Comparison of ENCODE assay signal across 39 mouse cellular contexts in genomic region chr11:62695126-62695525, GRCm38 (mm10). TPM values are rescaled to one million over a fixed set of nuclear protein-coding genes. Genes with fewer than 3 reads are reported as not detected.
DNase-seq lines count a peak whose midpoint lies in the region; ATAC-seq and TF ChIP-seq lines count a peak whose summit lies in the region.
"Had no signal": no experiment of that assay in that cellular context is flagged by ENCODE, and none has a peak within 500 bp of the region (broad histone marks: within the 10 kb centered on the region; RNA-seq: fewer than 3 reads in every experiment).

No protein-coding gene starts in this region.

- 93% methylated on average over 8 of the region's 8 CpGs for WGBS in forebrain, postnatal 0 days
- 95% methylated on average over 8 of the region's 8 CpGs for WGBS in forebrain, embryonic 10.5 days
- WGBS in liver, postnatal 0 days (ENCODE audit: insufficient replicate concordance), result 92% methylated on average over 8 of the region's 8 CpGs
- WGBS in liver, embryonic 12.5 days (ENCODE audit: insufficient replicate concordance), result 89% methylated on average over 8 of the region's 8 CpGs

- no peaks in the 10 kb centered on the region for H3K9me3 ChIP-seq in forebrain, postnatal 0 days (ENCODE audit: low read length)
- H3K9me3 ChIP-seq in forebrain, embryonic 10.5 days, result no peaks in the 10 kb centered on the region
- no peaks in the 10 kb centered on the region for H3K9me3 ChIP-seq in liver, postnatal 0 days (ENCODE audit: low read length)
- 0 out of 2 replicates have a peak, but pooled peaks cover 3% of the 10 kb centered on the region for H3K9me3 ChIP-seq in liver, embryonic 12.5 days (replicated peaks)
- no peaks in the 10 kb centered on the region for H3K9me3 ChIP-seq in MEL (replicated peaks; ENCODE audit: insufficient read depth, low read length)
- H3K9me3 ChIP-seq: forebrain, embryonic 15.5 days; G1E; kidney, embryonic 15.5 days; limb, embryonic 13.5 days; liver, embryonic 13.5 days; midbrain, embryonic 15.5 days had no signal

- no peak overlapping the region for H3K27ac ChIP-seq in forebrain, postnatal 0 days (ENCODE audit: low read depth, low read length)
- H3K27ac ChIP-seq in forebrain, embryonic 10.5 days, result no peak overlapping the region
- H3K27ac ChIP-seq in liver, postnatal 0 days (ENCODE audit: low read depth), result no peak overlapping the region
- H3K27ac ChIP-seq in liver, embryonic 12.5 days, result no peak overlapping the region
- H3K27ac ChIP-seq in MEL (ENCODE audit: control insufficient read depth, low read depth, low read length), result no peak overlapping the region
- H3K27ac ChIP-seq: forebrain, embryonic 15.5 days; gastrocnemius, adult 2 months; heart, embryonic 13.5 days; hindbrain, embryonic 14.5 days; kidney, embryonic 15.5 days; limb, embryonic 13.5 days; liver, embryonic 13.5 days; midbrain, embryonic 15.5 days had no signal

- no peaks in the 10 kb centered on the region for H3K36me3 ChIP-seq in forebrain, postnatal 0 days (ENCODE audit: insufficient read depth)
- no peaks in the 10 kb centered on the region for H3K36me3 ChIP-seq in forebrain, embryonic 10.5 days (replicated peaks)
- H3K36me3 ChIP-seq in liver, postnatal 0 days (replicated peaks; ENCODE audit: insufficient read depth, low read length), result no peaks in the 10 kb centered on the region
- no peaks in the 10 kb centered on the region for H3K36me3 ChIP-seq in liver, embryonic 12.5 days
- H3K36me3 ChIP-seq in MEL (ENCODE audit: control insufficient read depth in 1 of 2, insufficient read depth in 2 of 2, low read length in 2 of 2), result no peaks in the 10 kb centered on the region
- H3K36me3 ChIP-seq: forebrain, embryonic 15.5 days; G1E; heart, embryonic 13.5 days; kidney, embryonic 15.5 days; limb, embryonic 13.5 days; liver, embryonic 13.5 days; midbrain, embryonic 15.5 days had no signal

- ATAC-seq in forebrain, postnatal 0 days, result no peak
- ATAC-seq in liver, postnatal 0 days, result no peak
- ATAC-seq in liver, embryonic 12.5 days, result no peak
- ATAC-seq: forebrain, embryonic 15.5 days; inflammation-experienced regulatory T-cells, adult 6 months; midbrain, embryonic 15.5 days had no signal

- DNase-seq in forebrain, postnatal 0 days, result no peak
- DNase-seq in forebrain, embryonic 10.5 days (ENCODE audit: extremely low spot score, low spot score), result no peak
- DNase-seq in liver, postnatal 0 days, result no peak
- no peak for DNase-seq in MEL (ENCODE audit: low read depth, low spot score)
- DNase-seq in brain, embryonic 14.5 days (ENCODE audit: low read depth), result no peak
- DNase-seq in kidney, postnatal 10 days, result no peak
- no peak for DNase-seq in yolk sac, embryonic 10.5 days (ENCODE audit: low spot score)
- DNase-seq: adrenal gland, adult 8-10 months; cerebellum, adult 8-10 months; cerebellum, postnatal 25 days; gastrocnemius, adult 2 months; gastrocnemius, postnatal 36 days; heart, postnatal 10 days; kidney, adult 11 months; kidney, postnatal 36 days; layer of hippocampus, adult 9-11 months; liver, embryonic 13.5 days; lung, embryonic 14.5 days; lung, postnatal 14 days; spleen, adult 18-20 months; thymus, adult 2 months; thymus, postnatal 36 days had no signal

- TF ChIP-seq CTCF in forebrain, postnatal 0 days (IDR thresholded peaks at IDR 0.05; ENCODE audit: low read depth), result 0 out of 2 replicates have a peak, but pooled peaks have one; percentile 6
- 0 out of 2 replicates have a peak, but pooled peaks have one; percentile 2 for TF ChIP-seq CTCF in liver, postnatal 0 days (IDR thresholded peaks at IDR 0.05; ENCODE audit: low read depth)
- TF ChIP-seq CTCF in MEL (IDR thresholded peaks at IDR 0.05 in 2 of 3, conservative IDR thresholded peaks at IDR 0.05 in 1 of 3; ENCODE audit: control insufficient read depth in 1 of 3, insufficient read depth in 1 of 3, low read depth in 2 of 3, low read length in 3 of 3, poor library complexity in 1 of 3, severe bottlenecking in 1 of 3), result peak; percentile 22 to 48 (median 24); a peak in 5 of 6 replicates
- 0 out of 2 replicates have a peak, but pooled peaks have one; percentile 2 for TF ChIP-seq CTCF in brain, embryonic 14.5 days (IDR thresholded peaks at IDR 0.05; ENCODE audit: borderline replicate concordance, extremely low read depth, insufficient read depth, insufficient read length)

- no peaks in the 10 kb centered on the region for H3K27me3 ChIP-seq in forebrain, postnatal 0 days (ENCODE audit: insufficient read depth, low read length)
- H3K27me3 ChIP-seq in forebrain, embryonic 10.5 days (ENCODE audit: poor library complexity, severe bottlenecking), result no peaks in the 10 kb centered on the region
- no peaks in the 10 kb centered on the region for H3K27me3 ChIP-seq in liver, postnatal 0 days (ENCODE audit: insufficient read depth, low read length)
- H3K27me3 ChIP-seq in liver, embryonic 12.5 days (replicated peaks), result no peaks in the 10 kb centered on the region
- H3K27me3 ChIP-seq in MEL (ENCODE audit: control insufficient read depth in 1 of 2, insufficient read depth in 2 of 2, low read length in 2 of 2), result peaks cover 3 to 7% of the 10 kb centered on the region in 2 experiments
- H3K27me3 ChIP-seq: forebrain, embryonic 15.5 days; heart, embryonic 13.5 days; kidney, embryonic 15.5 days; limb, embryonic 13.5 days; liver, embryonic 13.5 days; midbrain, embryonic 15.5 days had no signal

- no peaks in the 10 kb centered on the region for H3K4me1 ChIP-seq in forebrain, postnatal 0 days (ENCODE audit: insufficient read depth)
- no peaks in the 10 kb centered on the region for H3K4me1 ChIP-seq in forebrain, embryonic 10.5 days
- H3K4me1 ChIP-seq in liver, postnatal 0 days (ENCODE audit: insufficient read depth), result no peaks in the 10 kb centered on the region
- H3K4me1 ChIP-seq in liver, embryonic 12.5 days, result no peaks in the 10 kb centered on the region
- H3K4me1 ChIP-seq in MEL (ENCODE audit: control insufficient read depth in 1 of 2, insufficient read depth in 2 of 2, low read length in 2 of 2), result no peaks in the 10 kb centered on the region
- H3K4me1 ChIP-seq: forebrain, embryonic 15.5 days; heart, embryonic 13.5 days; kidney, embryonic 15.5 days; limb, embryonic 13.5 days; liver, embryonic 13.5 days; midbrain, embryonic 15.5 days had no signal

- no peak for TF ChIP-seq RAD21 in MEL (IDR thresholded peaks at IDR 0.05; ENCODE audit: low read depth, low read length)

- no peak for TF ChIP-seq EP300 in liver, postnatal 0 days (IDR thresholded peaks at IDR 0.05; ENCODE audit: low read depth)
- TF ChIP-seq EP300 in MEL (IDR thresholded peaks at IDR 0.05; ENCODE audit: low read depth in 1 of 2, low read length in 2 of 2), result no peak

- no peaks in the 10 kb centered on the region for H3K79me2 ChIP-seq in MEL (ENCODE audit: control insufficient read depth, insufficient read depth, low read length, poor library complexity)

- no peak overlapping the region for H3K9ac ChIP-seq in forebrain, postnatal 0 days
- H3K9ac ChIP-seq in liver, postnatal 0 days (replicated peaks), result no peak overlapping the region
- no peak overlapping the region for H3K9ac ChIP-seq in liver, embryonic 12.5 days
- H3K9ac ChIP-seq in MEL (ENCODE audit: control insufficient read depth, low read depth, low read length, poor library complexity, severe bottlenecking), result no peak overlapping the region
- H3K9ac ChIP-seq: forebrain, embryonic 15.5 days; heart, embryonic 13.5 days; hindbrain, embryonic 14.5 days; kidney, embryonic 15.5 days; limb, embryonic 13.5 days; liver, embryonic 13.5 days; lung, embryonic 14.5 days; midbrain, embryonic 15.5 days had no signal

- H3K4me3 ChIP-seq in forebrain, postnatal 0 days (ENCODE audit: low read depth, low read length), result no peak overlapping the region
- no peak overlapping the region for H3K4me3 ChIP-seq in forebrain, embryonic 10.5 days
- no peak overlapping the region for H3K4me3 ChIP-seq in liver, postnatal 0 days (ENCODE audit: low read depth, low read length)
- no peak overlapping the region for H3K4me3 ChIP-seq in liver, embryonic 12.5 days
- H3K4me3 ChIP-seq in MEL (ENCODE audit: control insufficient read depth in 1 of 2, insufficient read depth in 1 of 2, low read depth in 2 of 2, low read length in 2 of 2), result no peak overlapping the region
- H3K4me3 ChIP-seq: forebrain, embryonic 15.5 days; gastrocnemius, adult 2 months; heart, embryonic 13.5 days; kidney, embryonic 15.5 days; limb, embryonic 13.5 days; liver, embryonic 13.5 days; midbrain, embryonic 15.5 days had no signal

- H3K4me2 ChIP-seq in forebrain, postnatal 0 days (ENCODE audit: low read depth), result no peak overlapping the region
- H3K4me2 ChIP-seq in liver, postnatal 0 days (ENCODE audit: low read depth, low read length), result no peak overlapping the region
- no peak overlapping the region for H3K4me2 ChIP-seq in liver, embryonic 12.5 days
- H3K4me2 ChIP-seq: forebrain, embryonic 15.5 days; heart, embryonic 13.5 days; hindbrain, embryonic 14.5 days; kidney, embryonic 15.5 days; limb, embryonic 13.5 days; liver, embryonic 13.5 days; lung, embryonic 14.5 days; midbrain, embryonic 15.5 days had no signal

- no peak for TF ChIP-seq POLR2A in MEL (IDR thresholded peaks at IDR 0.05; ENCODE audit: control insufficient read depth in 1 of 2, insufficient read depth in 1 of 2, low read depth in 1 of 2, low read length in 2 of 2, poor library complexity in 1 of 2)
- TF ChIP-seq POLR2A in brain, embryonic 14.5 days (IDR thresholded peaks at IDR 0.05; ENCODE audit: borderline replicate concordance, extremely low read depth, insufficient read depth, insufficient read length, poor library complexity, severe bottlenecking), result no peak

RNA-seq across cellular contexts. Expression of gene Zfp287, which starts 36.6 kb away (rescaled TPM):
- total RNA-seq in forebrain, postnatal 0 days (2014; rRNA removed), result 26.5 and 32.8 TPM in 2 replicates
- 9.9 and 14.4 TPM in 2 replicates for polyA plus RNA-seq in forebrain, postnatal 0 days (2015; fragmentation: Nextera tagmentation; extraction: Ambion mirVana)
- polyA plus RNA-seq in forebrain, embryonic 10.5 days (2016; fragmentation: Nextera tagmentation; extraction: Ambion mirVana), result 14.7 TPM in 2 replicates
- 0.27 and 0.35 TPM in 2 replicates for polyA plus RNA-seq in liver, postnatal 0 days (2015; fragmentation: Nextera tagmentation; extraction: Ambion mirVana)
- 1.2 and 1.6 TPM in 2 replicates for polyA plus RNA-seq in liver, embryonic 12.5 days (2016; fragmentation: Nextera tagmentation; extraction: Ambion mirVana)
- not detected in 2 replicates for total RNA-seq in MEL (2012; rRNA removed)
- polyA plus RNA-seq in MEL (2012; ENCODE audit: insufficient read depth in 1 of 2, insufficient read length in 2 of 2, low read depth in 1 of 2, low replicate concordance in 2 of 2, missing spikeins in 1 of 2), result not detected
- 14.4 and 16.2 TPM in 2 replicates for polyA plus RNA-seq in brain, embryonic 14.5 days (2012; rRNA removed)
- polyA plus RNA-seq: G1E had no signal

RNA-seq across cellular contexts. Expression of gene Mmgt2, which starts 46.7 kb away (rescaled TPM):
- total RNA-seq in forebrain, postnatal 0 days (2014; rRNA removed), result 22.6 and 37.0 TPM in 2 replicates
- polyA plus RNA-seq in forebrain, postnatal 0 days (2015; fragmentation: Nextera tagmentation; extraction: Ambion mirVana), result 22.4 and 23.3 TPM in 2 replicates
- polyA plus RNA-seq in forebrain, embryonic 10.5 days (2016; fragmentation: Nextera tagmentation; extraction: Ambion mirVana), result 38.6 and 39.0 TPM in 2 replicates
- polyA plus RNA-seq in liver, postnatal 0 days (2015; fragmentation: Nextera tagmentation; extraction: Ambion mirVana), result 7.8 and 9.6 TPM in 2 replicates
- 15.0 and 17.0 TPM in 2 replicates for polyA plus RNA-seq in liver, embryonic 12.5 days (2016; fragmentation: Nextera tagmentation; extraction: Ambion mirVana)
- total RNA-seq in MEL (2012; rRNA removed), result 21.8 and 24.1 TPM in 2 replicates
- polyA plus RNA-seq in MEL (2012; ENCODE audit: insufficient read depth in 1 of 2, insufficient read length in 2 of 2, low read depth in 1 of 2, low replicate concordance in 2 of 2, missing spikeins in 1 of 2), result 10 to 100 TPM in 1 of 2 experiments, not detected in 1; 51.9 TPM
- 29.0 and 35.4 TPM in 2 replicates for polyA plus RNA-seq in brain, embryonic 14.5 days (2012; rRNA removed)

RNA-seq across cellular contexts. Expression of gene Lrrc75a, which starts 46.8 kb away (rescaled TPM):
- 13.2 and 18.1 TPM in 2 replicates for total RNA-seq in forebrain, postnatal 0 days (2014; rRNA removed)
- polyA plus RNA-seq in forebrain, postnatal 0 days (2015; fragmentation: Nextera tagmentation; extraction: Ambion mirVana), result 6.5 and 7.1 TPM in 2 replicates
- 9.1 and 10.0 TPM in 2 replicates for polyA plus RNA-seq in forebrain, embryonic 10.5 days (2016; fragmentation: Nextera tagmentation; extraction: Ambion mirVana)
- 1.1 and 1.3 TPM in 2 replicates for polyA plus RNA-seq in liver, postnatal 0 days (2015; fragmentation: Nextera tagmentation; extraction: Ambion mirVana)
- polyA plus RNA-seq in liver, embryonic 12.5 days (2016; fragmentation: Nextera tagmentation; extraction: Ambion mirVana), result 3.4 and 3.7 TPM in 2 replicates
- total RNA-seq in MEL (2012; rRNA removed), result 6.0 and 7.0 TPM in 2 replicates
- polyA plus RNA-seq in MEL (2012; ENCODE audit: insufficient read depth in 1 of 2, insufficient read length in 2 of 2, low read depth in 1 of 2, low replicate concordance in 2 of 2, missing spikeins in 1 of 2), result 1 to 10 TPM in 1 of 2 experiments, not detected in 1; 8.9 TPM
- polyA plus RNA-seq in brain, embryonic 14.5 days (2012; rRNA removed), result 19.9 and 23.4 TPM in 2 replicates

RNA-seq across cellular contexts. Expression of gene Gm10428, which starts 57.8 kb away (rescaled TPM):
- not detected in 2 replicates for total RNA-seq in forebrain, postnatal 0 days (2014; rRNA removed)
- not detected in 2 replicates for polyA plus RNA-seq in forebrain, postnatal 0 days (2015; fragmentation: Nextera tagmentation; extraction: Ambion mirVana)
- not detected in 2 replicates for polyA plus RNA-seq in forebrain, embryonic 10.5 days (2016; fragmentation: Nextera tagmentation; extraction: Ambion mirVana)
- polyA plus RNA-seq in liver, postnatal 0 days (2015; fragmentation: Nextera tagmentation; extraction: Ambion mirVana), result not detected in 2 replicates
- polyA plus RNA-seq in liver, embryonic 12.5 days (2016; fragmentation: Nextera tagmentation; extraction: Ambion mirVana), result not detected in 2 replicates
- total RNA-seq in MEL (2012; rRNA removed), result not detected in 2 replicates
- not detected for polyA plus RNA-seq in MEL (2012; ENCODE audit: insufficient read depth in 1 of 2, insufficient read length in 2 of 2, low read depth in 1 of 2, low replicate concordance in 2 of 2, missing spikeins in 1 of 2)
- polyA plus RNA-seq in brain, embryonic 14.5 days (2012; rRNA removed), result not detected in 2 replicates
- total RNA-seq: adrenal gland, adult 8-10 months; adrenal gland, postnatal 4 days; G1E; gastrocnemius, adult 2 months; gastrocnemius, postnatal 36 days; heart, adult 8-10 months; heart, postnatal 10 days; hematopoietic stem cell, adult 5-6 weeks; left cerebral cortex, postnatal 25 days; neutrophil, adult 5-6 weeks had no signal
- polyA plus RNA-seq: embryonic facial prominence, embryonic 11.5 days; forebrain, embryonic 15.5 days; G1E; heart, embryonic 13.5 days; hindbrain, embryonic 14.5 days; inflammation-experienced regulatory T-cells, adult 6 months; kidney, embryonic 15.5 days; limb, embryonic 13.5 days; liver, embryonic 13.5 days; lung, embryonic 14.5 days; midbrain, embryonic 15.5 days; neural tube, embryonic 11.5 days; stomach, embryonic 16.5 days; thymus, adult 2 months had no signal
